Mouse (Mus musculus): Measurements from ENCODE around the gene Idh3a.

- TF ChIP-seq CTCF (IDR thresholded peaks at IDR 0.05; ENCODE audit: control insufficient read depth, insufficient read depth, insufficient replicate concordance, low read depth, low read length) (no peak), POLR2A (IDR thresholded peaks at IDR 0.05; ENCODE audit: control insufficient read depth, low read depth, low read length) (no peak)
These were observed 47.9 kb upstream of the Idh3a start for GRCm38 (mm10) chr9:54538244-54538643.

Data from testis, adult 2 months (tissue).